Mouse (Mus musculus) heart, embryonic 12.5 days (tissue): ENCODE data around the gene Rps19. TPM values are rescaled to one million over a fixed set of nuclear protein-coding genes. Genes with fewer than 3 reads are reported as not detected.

Source experiments
- polyA plus RNA-seq: library from polyadenylated mRNA; unstranded; fragments of >200 nt; fragmentation: Nextera tagmentation; extraction: Ambion mirVana; gene quantifications from 2 replicates; pipeline ENCODE4 v1.2.1, GENCODE M21; 2016

The Rps19 gene
- polyA plus RNA-seq, 1 experiment from 2014 or later, result 1,216 TPM

Other genes starting within 250 kb of the Rps19 start
- 0.10 and 0.15 TPM in 2 replicates for gene Lypd3, start 247.8 kb upstream of the Rps19 start, polyA plus RNA-seq
- gene Tex101, start 207.7 kb upstream of the Rps19 start, polyA plus RNA-seq, result not detected in 2 replicates
- gene BC049730, start 175.1 kb upstream of the Rps19 start, polyA plus RNA-seq, result not detected in 2 replicates
- not detected in 2 replicates for gene Gm4763, start 157.5 kb upstream of the Rps19 start, polyA plus RNA-seq
- gene Cd177, start 124.1 kb upstream of the Rps19 start, polyA plus RNA-seq, result 0.06 TPM in 1 of 2 replicates, not detected in the other
- not detected in 2 replicates for gene Ceacam10, start 107.2 kb upstream of the Rps19 start, polyA plus RNA-seq
- 12.6 and 13.6 TPM in 2 replicates for gene Gm9844, start 22.2 kb upstream of the Rps19 start, polyA plus RNA-seq
- gene Lypd4, start 14.4 kb upstream of the Rps19 start, polyA plus RNA-seq, result not detected in 2 replicates
- not detected in 2 replicates for gene Dmrtc2, start 14.3 kb upstream of the Rps19 start, polyA plus RNA-seq
- 0.15 TPM in 1 of 2 replicates, not detected in the other for gene Cd79a, start 13.0 kb downstream of the Rps19 start, polyA plus RNA-seq
- gene Arhgef1, start 18.5 kb downstream of the Rps19 start, polyA plus RNA-seq, result 82.7 and 83.0 TPM in 2 replicates
- gene Gm4881, start 60.1 kb downstream of the Rps19 start, polyA plus RNA-seq, result not detected in 2 replicates
- 153 and 170 TPM in 2 replicates for gene Rabac1, start 88.4 kb downstream of the Rps19 start, polyA plus RNA-seq
- 2.9 and 3.8 TPM in 2 replicates for gene Atp1a3, start 121.6 kb downstream of the Rps19 start, polyA plus RNA-seq
- gene Grik5, start 188.0 kb downstream of the Rps19 start, polyA plus RNA-seq, result 7.7 and 7.9 TPM in 2 replicates
- gene Zfp574, start 188.2 kb downstream of the Rps19 start, polyA plus RNA-seq, result 24.4 and 24.5 TPM in 2 replicates